Mouse (Mus musculus): Measurements from ENCODE around the gene Impdh1.

DNA sequence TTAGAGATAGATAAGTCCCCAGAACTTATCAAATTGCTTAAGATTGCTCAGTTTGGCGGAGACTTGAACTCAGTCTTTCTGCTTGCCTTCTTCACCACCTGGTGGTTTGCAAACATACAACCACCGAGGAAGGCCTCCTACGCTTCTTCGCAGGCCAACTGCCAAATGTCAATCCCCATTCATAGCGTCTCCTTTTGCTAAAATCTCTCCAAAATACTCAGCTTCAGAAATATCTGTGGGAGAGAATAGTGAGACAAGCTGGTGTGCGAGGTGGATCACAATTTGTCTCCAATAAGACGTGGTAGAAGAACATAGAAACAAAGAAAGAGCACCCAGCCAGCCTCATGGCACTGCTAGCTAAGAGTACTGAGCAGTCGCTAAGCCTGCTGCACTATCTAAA is 36.3 kb downstream of the Impdh1 start:
- TF ChIP-seq POLR2A (IDR thresholded peaks at IDR 0.05; ENCODE audit: extremely low read depth, insufficient read depth, low read length) (no peak), CTCF (IDR thresholded peaks at IDR 0.05; ENCODE audit: extremely low read depth, insufficient read depth, low read length) (no peak)

Data from cortical plate, adult 2 months (tissue).